Mouse (Mus musculus) neural tube, embryonic 14.5 days (tissue): Measurements from ENCODE around the gene Nab1. TPM values are rescaled to one million over a fixed set of nuclear protein-coding genes. Genes with fewer than 3 reads are reported as not detected.

Experiments
- ATAC-seq: fragments of 200-750 bp; cut with Nextera tagmentation; 2 replicates; pipeline ENCODE4 v1.8.0; 2017; ENCODE audit warnings: low read depth, mild to moderate bottlenecking, moderate TSS enrichment, moderate library complexity
- H3K27ac ChIP-seq: fragments of 300-500 bp; sonication (generic); 2 replicates; pipeline ENCODE4 v1.5.1; 2014; ENCODE audit warnings: low read depth, mild to moderate bottlenecking, control low read depth, low read length, moderate library complexity, mixed read lengths
- H3K27me3 ChIP-seq: fragments of 300-500 bp; sonication (generic); 2 replicates; pipeline ENCODE4 v1.6.1; 2014; ENCODE audit warnings: low read length; ENCODE audit not compliant: control insufficient read depth, insufficient read depth
- H3K36me3 ChIP-seq: fragments of 300-500 bp; sonication (generic); 2 replicates; pipeline ENCODE4 v1.6.1; 2014; ENCODE audit warnings: low read length, mixed read lengths; ENCODE audit not compliant: control insufficient read depth, insufficient read depth
- H3K4me1 ChIP-seq: fragments of 300-500 bp; sonication (generic); 2 replicates; pipeline ENCODE4 v1.6.1; 2014; ENCODE audit warnings: low read length; ENCODE audit not compliant: control insufficient read depth, insufficient read depth
- H3K4me2 ChIP-seq: fragments of 300-500 bp; sonication (generic); 2 replicates; pipeline ENCODE4 v1.6.1; 2014; ENCODE audit warnings: mild to moderate bottlenecking, low read depth, low read length, control low read depth
- H3K4me3 ChIP-seq: fragments of 300-500 bp; sonication (generic); 2 replicates; pipeline ENCODE4 v1.5.1; 2014; ENCODE audit warnings: low read depth, low read length, control low read depth, mixed read lengths
- H3K9ac ChIP-seq: fragments of 300-500 bp; sonication (generic); replicated peaks from 2 replicates; pipeline ENCODE4 v1.6.1; 2014; ENCODE audit warnings: low read depth, mild to moderate bottlenecking, control low read depth, low read length, mixed read lengths
- H3K9me3 ChIP-seq: fragments of 300-500 bp; sonication (generic); 2 replicates; pipeline ENCODE4 v1.6.1; 2016; ENCODE audit warnings: low read length; ENCODE audit not compliant: control insufficient read depth
- WGBS: fragments of 180-500 bp; shearing (Covaris S2); extraction: QIAGEN DNeasy Blood & Tissue Kit; methylation state at CpG from one replicate; pipeline ENCODE4 v1.1.7; 2014; 5-methylcytosine and 5-hydroxymethylcytosine counted together
- polyA plus RNA-seq: library from polyadenylated mRNA; unstranded; fragments of >200 nt; fragmentation: Nextera tagmentation; extraction: Ambion mirVana; gene quantifications from 2 replicates; pipeline ENCODE4 v1.2.1, GENCODE M21; 2014

The Nab1 gene
- polyA plus RNA-seq, 1 experiment from 2014 or later: 8.1 TPM

- no peak overlapping the region for H3K27ac ChIP-seq
- no peaks in the 10 kb centered on the region for H3K9me3 ChIP-seq
- 72% methylated on average over 8 of the region's 8 CpGs for WGBS
Measured at GRCm38 (mm10) chr1:52521436-52521993, 21.0 kb upstream of the Nab1 start.

GRCm38 (mm10) chr1:52520131-52520530 is 19.7 kb upstream of the Nab1 start:
- H3K36me3 ChIP-seq: no peaks in the 10 kb centered on the region
- ATAC-seq: no peak
- 94% methylated on average over 7 of the region's 7 CpGs for WGBS

More at GRCm38 (mm10) chr1:52521436-52521993, 21.0 kb upstream of the Nab1 start:
- Histone ChIP-seq H3K36me3 (no peaks in the 10 kb centered on the region), H3K27me3 (no peaks in the 10 kb centered on the region), H3K9ac (no peak overlapping the region), H3K4me3 (no peak overlapping the region), H3K4me1 (0 out of 2 replicates have a peak, but pooled peaks cover 2% of the 10 kb centered on the region), H3K4me2 (no peak overlapping the region)
- ATAC-seq: no peak

GRCm38 (mm10) chr1:52515249-52515648 is 14.8 kb upstream of the Nab1 start:
- H3K27me3 ChIP-seq: no peaks in the 10 kb centered on the region
- WGBS: 87% methylated on average over 3 of the region's 3 CpGs
- no peak overlapping the region for H3K27ac ChIP-seq
- no peaks in the 10 kb centered on the region for H3K9me3 ChIP-seq
- H3K4me1 ChIP-seq: no peaks in the 10 kb centered on the region
- H3K9ac ChIP-seq: no peak overlapping the region
- no peak overlapping the region for H3K4me2 ChIP-seq
- H3K4me3 ChIP-seq: no peak overlapping the region
- no peak for ATAC-seq
- H3K36me3 ChIP-seq: no peaks in the 10 kb centered on the region

More at GRCm38 (mm10) chr1:52520131-52520530, 19.7 kb upstream of the Nab1 start:
- no peak overlapping the region for H3K27ac ChIP-seq
- no peaks in the 10 kb centered on the region for H3K9me3 ChIP-seq
- H3K4me3 ChIP-seq: no peak overlapping the region
- no peaks in the 10 kb centered on the region for H3K27me3 ChIP-seq
- H3K9ac ChIP-seq: no peak overlapping the region
- 0 out of 2 replicates have a peak, but pooled peaks cover 2% of the 10 kb centered on the region for H3K4me1 ChIP-seq
- no peak overlapping the region for H3K4me2 ChIP-seq

DNA sequence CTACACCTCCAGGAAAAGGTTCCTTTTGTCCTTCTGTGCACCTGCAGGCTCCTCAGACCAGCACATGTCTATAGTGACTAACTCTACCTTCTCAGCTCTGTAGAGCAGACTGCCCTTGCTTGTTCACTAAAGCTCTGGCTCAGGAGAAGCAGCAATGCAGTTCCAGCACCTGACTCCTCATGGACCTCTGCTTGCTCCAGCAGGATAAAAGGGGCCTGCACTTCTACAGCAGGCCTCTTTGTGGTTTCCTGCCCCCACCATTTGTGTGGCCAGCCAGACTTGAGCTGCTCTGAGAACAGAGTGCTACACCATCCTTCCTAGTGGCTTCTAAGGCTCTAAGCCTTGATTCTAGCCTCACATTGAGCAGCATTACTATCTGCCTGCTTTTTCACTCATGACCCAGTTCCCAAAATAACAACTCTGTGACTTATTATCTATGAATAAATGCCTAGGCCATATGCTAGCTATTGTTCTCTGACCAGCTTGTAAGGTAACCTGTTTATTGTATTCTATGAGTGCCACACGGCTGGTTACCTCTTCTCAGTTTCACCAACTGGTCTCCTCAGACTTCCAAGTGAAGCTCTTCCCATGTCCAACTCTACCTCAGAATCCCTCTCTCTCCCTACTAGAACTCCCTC is 11.4 kb upstream of the Nab1 start:
- WGBS: 83% methylated on average over 1 of the region's 1 CpGs
- Histone ChIP-seq H3K36me3 (no peaks in the 10 kb centered on the region), H3K27ac (no peak overlapping the region), H3K4me2 (no peak overlapping the region), H3K9me3 (no peaks in the 10 kb centered on the region), H3K4me3 (no peak overlapping the region), H3K9ac (no peak overlapping the region), H3K27me3 (no peaks in the 10 kb centered on the region), H3K4me1 (no peaks in the 10 kb centered on the region)
- no peak for ATAC-seq

DNA sequence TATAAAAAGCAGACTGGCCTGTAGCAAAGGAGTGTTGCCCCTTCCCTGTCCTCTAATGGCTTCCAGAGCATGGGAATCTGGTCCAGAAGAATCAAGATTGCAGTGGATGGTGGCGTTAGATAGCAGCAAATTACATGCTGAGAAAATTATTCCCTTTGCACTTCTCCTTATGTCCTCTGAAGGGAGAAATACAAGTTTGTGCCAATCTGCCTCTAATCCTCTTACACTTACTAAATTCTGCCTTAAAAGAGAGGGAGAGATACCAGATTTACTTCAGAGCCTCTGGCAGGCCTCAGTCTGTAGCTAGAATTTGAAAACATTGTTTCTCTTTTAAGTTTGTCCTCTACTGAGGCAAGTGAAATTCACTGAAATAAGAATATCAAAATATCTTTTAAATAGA is 5.7 kb upstream of the Nab1 start:
- no peak overlapping the region for H3K27ac ChIP-seq
- no peak for ATAC-seq
- H3K4me3 ChIP-seq: no peak overlapping the region
- WGBS: 79% methylated on average over 1 of the region's 1 CpGs
- H3K4me2 ChIP-seq: no peak overlapping the region
- H3K9me3 ChIP-seq: no peaks in the 10 kb centered on the region
- H3K27me3 ChIP-seq: no peaks in the 10 kb centered on the region
- no peaks in the 10 kb centered on the region for H3K4me1 ChIP-seq
- no peak overlapping the region for H3K9ac ChIP-seq
- no peaks in the 10 kb centered on the region for H3K36me3 ChIP-seq

- Histone ChIP-seq H3K9me3 (no peaks in the 10 kb centered on the region), H3K4me3 (no peak overlapping the region), H3K9ac (no peak overlapping the region), H3K27me3 (no peaks in the 10 kb centered on the region), H3K4me1 (no peaks in the 10 kb centered on the region), H3K36me3 (no peaks in the 10 kb centered on the region), H3K4me2 (no peak overlapping the region), H3K27ac (no peak overlapping the region)
- ATAC-seq: no peak
- WGBS: 82% methylated on average over 4 of the region's 4 CpGs
Measured at GRCm38 (mm10) chr1:52502296-52502695, 1.8 kb upstream of the Nab1 start.

DNA sequence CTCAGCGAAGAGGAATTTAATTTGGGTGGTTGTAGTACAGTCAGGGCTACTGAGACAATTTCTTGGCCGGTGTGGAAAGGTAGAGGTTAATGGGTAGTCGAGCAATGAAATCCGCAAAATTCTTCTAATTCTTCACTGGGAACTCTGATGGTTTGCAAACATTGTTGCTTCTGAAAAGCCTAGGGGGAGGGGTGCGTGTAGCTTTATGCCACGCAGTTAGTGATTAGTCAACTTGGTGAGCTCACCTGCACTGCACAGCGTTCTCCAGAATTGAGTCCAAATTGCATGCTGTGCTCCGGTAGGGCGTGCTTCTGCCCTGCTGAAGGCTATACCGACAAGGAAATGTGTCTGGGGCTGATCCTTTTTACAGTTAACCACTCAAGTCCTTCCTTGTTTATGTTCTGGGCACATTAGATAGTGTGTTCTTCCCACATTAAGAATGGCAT is 1.2 kb upstream of the Nab1 start:
- no peak overlapping the region for H3K27ac ChIP-seq
- no peak overlapping the region for H3K4me2 ChIP-seq
- no peaks in the 10 kb centered on the region for H3K9me3 ChIP-seq
- no peak overlapping the region for H3K9ac ChIP-seq
- no peak for ATAC-seq
- H3K36me3 ChIP-seq: no peaks in the 10 kb centered on the region
- WGBS: 72% methylated on average over 10 of the region's 10 CpGs
- H3K4me3 ChIP-seq: no peak overlapping the region
- no peaks in the 10 kb centered on the region for H3K27me3 ChIP-seq
- no peaks in the 10 kb centered on the region for H3K4me1 ChIP-seq

DNA sequence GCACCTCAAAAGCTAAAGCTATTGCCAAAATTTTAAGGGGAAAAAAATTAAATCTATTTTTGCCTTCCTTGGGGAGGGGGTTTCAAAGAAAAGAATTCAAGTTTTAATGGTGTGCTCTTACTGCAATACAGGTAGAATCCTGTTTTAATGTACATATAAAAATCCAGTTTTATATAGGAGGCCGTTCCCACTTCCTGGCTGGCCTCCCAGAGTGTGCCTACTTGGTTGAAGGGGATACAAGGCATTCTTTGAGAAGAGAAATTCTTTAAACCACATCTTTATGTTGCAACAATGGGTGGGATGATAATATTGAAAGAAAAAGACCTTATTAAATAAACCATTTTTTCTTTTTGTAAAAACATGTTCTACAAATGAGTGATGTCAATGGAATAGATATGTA is 611 bp upstream of the Nab1 start:
- Histone ChIP-seq H3K4me2 (peak overlapping the region; percentile 83; the same call in 1 of the 2 replicates), H3K4me3 (peak overlapping the region; percentile 73), H3K9ac (no peak overlapping the region; the same call in 1 of the 2 replicates), H3K36me3 (no peaks in the 10 kb centered on the region), H3K9me3 (no peaks in the 10 kb centered on the region), H3K27ac (no peak overlapping the region), H3K27me3 (no peaks in the 10 kb centered on the region), H3K4me1 (no peaks in the 10 kb centered on the region)
- WGBS: 48% methylated on average over 1 of the region's 1 CpGs
- ATAC-seq: no peak

DNA sequence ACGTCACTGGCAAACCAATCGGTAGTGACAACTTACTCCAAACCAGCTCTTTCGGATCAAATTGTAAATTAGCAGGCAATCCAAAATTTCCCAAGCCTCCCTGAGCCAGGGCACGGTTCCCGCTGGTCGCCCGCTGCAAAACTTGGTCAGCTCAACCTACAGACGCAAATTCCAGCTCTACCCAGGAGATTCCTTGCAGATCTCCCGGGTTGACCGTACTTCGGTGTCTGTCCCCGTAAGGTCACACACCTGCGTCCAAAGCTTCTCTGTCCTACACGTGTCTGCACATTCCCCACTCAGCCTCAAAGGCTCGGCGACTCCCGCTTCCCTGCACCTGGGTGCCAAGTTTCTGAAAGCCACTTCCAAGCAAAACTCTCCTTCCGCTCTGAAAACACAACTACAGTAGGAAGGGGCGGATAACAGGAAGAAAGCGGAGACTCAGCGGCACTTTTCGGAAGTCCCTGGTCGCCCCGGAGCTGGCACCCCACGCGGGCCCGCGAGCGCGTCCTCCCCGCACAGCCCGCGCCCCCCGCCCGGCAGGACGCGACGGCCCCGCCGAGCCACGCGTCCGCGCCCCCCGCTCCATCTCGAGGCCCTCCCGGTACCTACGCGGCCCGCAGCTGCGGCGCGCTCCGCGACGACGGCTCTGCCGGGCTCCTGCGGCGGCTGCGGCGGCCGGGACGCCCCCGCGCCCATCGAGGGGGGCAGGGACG is 722 bp downstream of the Nab1 start:
- H3K9me3 ChIP-seq: no peaks in the 10 kb centered on the region
- under 1% methylated on average over 42 of the region's 68 CpGs for WGBS
- H3K9ac ChIP-seq: peak overlapping the region; percentile 83
- H3K4me1 ChIP-seq: no peaks in the 10 kb centered on the region
- peak overlapping the region; percentile 71 for H3K27ac ChIP-seq
- H3K4me3 ChIP-seq: peak overlapping the region; percentile 73
- no peaks in the 10 kb centered on the region for H3K36me3 ChIP-seq
- H3K27me3 ChIP-seq: no peaks in the 10 kb centered on the region
- peak overlapping the region; percentile 83 for H3K4me2 ChIP-seq
- peak; percentile 84 for ATAC-seq
